Mouse (Mus musculus) mouse embryonic stem cell (cell line): ENCODE measurements around the gene Ralgapa2.

Experiments used
- in situ Hi-C, 2 experiments: fragments of 300-500 bp; cut with MboI; formaldehyde crosslinking; loops; 1 replicate in 1 of 2; 3 replicates in 1 of 2; pipeline ENCODE4 v1.14.3; 2019 to 2020; ENCODE audit warnings: low sequenced_read_pairs in 2 of 2, low pct_unique_long_range_greater_than_20kb in 1 of 2, mixed read lengths in 1 of 2; ENCODE audit not compliant: unreplicated experiment in 1 of 2

Ralgapa2 gene

GRCm38 (mm10) chr2:146326654-146327053 is 185.5 kb downstream of the Ralgapa2 start:
- in situ Hi-C loops: no loop called here

GRCm38 (mm10) chr2:146324907-146325715 is 187.0 kb downstream of the Ralgapa2 start:
- in situ Hi-C loops: no loop called here

GRCm38 (mm10) chr2:146324140-146324906 is 187.8 kb downstream of the Ralgapa2 start:
- in situ Hi-C loops: no loop called here

GRCm38 (mm10) chr2:146323528-146323927 is 188.6 kb downstream of the Ralgapa2 start:
- in situ Hi-C loops: no loop called here

- in situ Hi-C loops: no loop called here
Measured at GRCm38 (mm10) chr2:146322770-146323169, 189.4 kb downstream of the Ralgapa2 start.

GRCm38 (mm10) chr2:146322019-146322418 is 190.1 kb downstream of the Ralgapa2 start:
- in situ Hi-C loops: no loop called here

GRCm38 (mm10) chr2:146320666-146321065 is 191.5 kb downstream of the Ralgapa2 start:
- in situ Hi-C loops: no loop called here

- in situ Hi-C loops: no loop called here
Measured at GRCm38 (mm10) chr2:146314751-146315150, 197.4 kb downstream of the Ralgapa2 start.

- in situ Hi-C loops: no loop called here
Measured at GRCm38 (mm10) chr2:146313811-146314210, 198.3 kb downstream of the Ralgapa2 start.

- in situ Hi-C loops: no loop called here
Measured at GRCm38 (mm10) chr2:146310760-146311159, 201.4 kb downstream of the Ralgapa2 start.

- in situ Hi-C loops: no loop called here
Measured at GRCm38 (mm10) chr2:146310291-146310690, 201.9 kb downstream of the Ralgapa2 start.

GRCm38 (mm10) chr2:146309413-146309812 is 202.7 kb downstream of the Ralgapa2 start:
- in situ Hi-C loops: no loop called here

GRCm38 (mm10) chr2:146307060-146307459 is 205.1 kb downstream of the Ralgapa2 start:
- in situ Hi-C loops: no loop called here

- in situ Hi-C loops: no loop called here
Measured at GRCm38 (mm10) chr2:146302094-146302699, 209.9 kb downstream of the Ralgapa2 start.

- in situ Hi-C loops: no loop called here
Measured at GRCm38 (mm10) chr2:146300500-146301020, 211.6 kb downstream of the Ralgapa2 start.

- in situ Hi-C loops: no loop called here
Measured at GRCm38 (mm10) chr2:146299841-146300460, 212.2 kb downstream of the Ralgapa2 start.

GRCm38 (mm10) chr2:146293538-146293937 is 218.6 kb downstream of the Ralgapa2 start:
- in situ Hi-C loops: no loop called here

- in situ Hi-C loops: no loop called here
Measured at GRCm38 (mm10) chr2:146290871-146291637, 221.1 kb downstream of the Ralgapa2 start.
